Mouse (Mus musculus): Measurements from ENCODE around the gene Fam98a. TPM values are rescaled to one million over a fixed set of nuclear protein-coding genes. Genes with fewer than 3 reads are reported as not detected.

Gene Fam98a
- total RNA-seq, 1 experiment = 29.1 TPM

DNA sequence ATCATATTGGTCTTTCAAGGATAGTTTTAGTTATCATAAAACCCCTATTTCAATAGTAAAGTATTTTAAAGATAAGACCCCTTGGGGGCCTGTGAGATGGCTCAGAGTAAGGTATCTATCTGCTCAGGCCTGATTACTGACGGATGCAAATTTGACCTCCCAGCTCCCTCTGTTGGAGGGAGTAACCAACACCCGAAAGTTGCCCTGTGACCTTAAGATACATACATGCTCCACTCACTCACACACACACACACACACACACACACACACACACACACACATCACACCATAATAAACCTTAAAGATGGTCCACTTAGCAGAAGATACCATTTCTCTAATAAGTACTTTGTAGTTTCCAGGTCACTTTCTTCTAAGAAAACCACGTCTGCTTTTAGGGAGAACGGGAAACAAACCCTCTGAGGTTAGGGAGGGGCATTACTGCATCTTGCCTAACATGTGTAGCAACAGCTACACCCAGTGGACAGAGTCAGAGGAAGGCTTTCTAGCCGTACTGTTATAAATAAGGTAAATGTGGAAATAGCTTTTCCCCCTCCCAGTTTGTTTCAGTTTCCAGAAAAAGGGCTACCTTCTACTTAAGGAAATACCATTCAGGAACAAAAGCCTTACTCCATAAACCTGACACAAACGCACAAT is 15.2 kb downstream of the Fam98a start:
- H3K9me3 ChIP-seq (ENCODE audit: control insufficient read depth, insufficient read depth, low read depth, low read length) = no peaks in the 10 kb centered on the region
- TF ChIP-seq HCFC1 (IDR thresholded peaks at IDR 0.05; ENCODE audit: borderline replicate concordance, insufficient read depth, low read length) (no peak), ZC3H11A (IDR thresholded peaks at IDR 0.05; ENCODE audit: borderline replicate concordance, low read depth, low read length) (peak; percentile 7; the same call in 1 of the 2 replicates), ZNF384 (IDR thresholded peaks at IDR 0.05; ENCODE audit: low read depth, low read length) (no peak), CHD2 (IDR thresholded peaks at IDR 0.05; ENCODE audit: low read depth, low read length) (no peak)
- no peak overlapping the region for H3K4me3 ChIP-seq (ENCODE audit: insufficient read depth in 1 of 2, low read depth in 1 of 2, low read length in 2 of 2, poor library complexity in 1 of 2, severe bottlenecking in 1 of 2)
- H3K36me3 ChIP-seq (ENCODE audit: control insufficient read depth, insufficient read depth, low read length, poor library complexity, severe bottlenecking) = peaks cover 11% of the 10 kb centered on the region
- DNase-seq (ENCODE audit: low read depth, low spot score) = no peak
- in situ Hi-C loops (cut with MboI; ENCODE audit: low sequenced_read_pairs in 2 of 2, unreplicated experiment in 2 of 2) = no loop called here
- H3K4me1 ChIP-seq (ENCODE audit: control insufficient read depth in 2 of 2, insufficient read depth in 2 of 2, low read length in 2 of 2, poor library complexity in 1 of 2) = peaks cover 0 to 2% of the 10 kb centered on the region in 2 experiments; a peak in 3 of 4 replicates
- H3K27ac ChIP-seq (ENCODE audit: insufficient read depth, low read depth, low read length, poor library complexity, severe bottlenecking) = no peak overlapping the region
- no peak overlapping the region for H3K9ac ChIP-seq (ENCODE audit: insufficient read depth, low read depth, low read length, poor library complexity, severe bottlenecking)

DNA sequence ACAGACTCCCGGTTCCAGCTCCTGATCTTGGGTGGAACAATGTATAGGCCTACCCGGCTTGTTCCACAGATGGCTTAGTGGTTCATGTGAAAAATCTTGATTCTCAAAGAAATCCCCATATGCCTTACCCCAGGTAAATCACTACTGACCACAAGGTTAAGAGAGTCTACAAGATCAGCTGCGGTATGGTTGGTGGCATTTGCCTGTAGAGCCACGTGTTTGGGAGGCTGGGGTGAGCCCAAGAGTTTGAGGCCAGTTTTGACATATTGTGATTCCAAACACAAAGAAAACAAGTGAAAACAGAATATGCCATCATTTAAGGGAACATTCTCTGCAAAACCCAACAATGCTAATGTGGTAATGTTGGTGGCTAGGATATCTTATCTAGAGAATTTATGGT is 16.1 kb downstream of the Fam98a start:
- Histone ChIP-seq H3K4me1 (ENCODE audit: control insufficient read depth in 2 of 2, insufficient read depth in 2 of 2, low read length in 2 of 2, poor library complexity in 1 of 2) (peaks cover 0 to 2% of the 10 kb centered on the region in 2 experiments; a peak in 3 of 4 replicates), H3K27ac (ENCODE audit: insufficient read depth, low read depth, low read length, poor library complexity, severe bottlenecking) (no peak overlapping the region), H3K9ac (ENCODE audit: insufficient read depth, low read depth, low read length, poor library complexity, severe bottlenecking) (no peak overlapping the region), H3K4me3 (ENCODE audit: insufficient read depth in 1 of 2, low read depth in 1 of 2, low read length in 2 of 2, poor library complexity in 1 of 2, severe bottlenecking in 1 of 2) (no peak overlapping the region), H3K36me3 (ENCODE audit: control insufficient read depth, insufficient read depth, low read length, poor library complexity, severe bottlenecking) (peaks cover 11% of the 10 kb centered on the region), H3K9me3 (ENCODE audit: control insufficient read depth, insufficient read depth, low read depth, low read length) (no peaks in the 10 kb centered on the region)
- no peak for TF ChIP-seq ZNF384 (IDR thresholded peaks at IDR 0.05; ENCODE audit: low read depth, low read length)
- TF ChIP-seq ZC3H11A (IDR thresholded peaks at IDR 0.05; ENCODE audit: borderline replicate concordance, low read depth, low read length) = no peak
- TF ChIP-seq MAFK (IDR thresholded peaks at IDR 0.05; ENCODE audit: insufficient read depth, low read depth, low read length) = no peak
- TF ChIP-seq HCFC1 (IDR thresholded peaks at IDR 0.05; ENCODE audit: borderline replicate concordance, insufficient read depth, low read length) = no peak
- no peak for TF ChIP-seq CHD2 (IDR thresholded peaks at IDR 0.05; ENCODE audit: low read depth, low read length)
- DNase-seq (ENCODE audit: low read depth, low spot score) = no peak
- in situ Hi-C loops (cut with MboI; ENCODE audit: low sequenced_read_pairs in 2 of 2, unreplicated experiment in 2 of 2) = no loop called here

DNA sequence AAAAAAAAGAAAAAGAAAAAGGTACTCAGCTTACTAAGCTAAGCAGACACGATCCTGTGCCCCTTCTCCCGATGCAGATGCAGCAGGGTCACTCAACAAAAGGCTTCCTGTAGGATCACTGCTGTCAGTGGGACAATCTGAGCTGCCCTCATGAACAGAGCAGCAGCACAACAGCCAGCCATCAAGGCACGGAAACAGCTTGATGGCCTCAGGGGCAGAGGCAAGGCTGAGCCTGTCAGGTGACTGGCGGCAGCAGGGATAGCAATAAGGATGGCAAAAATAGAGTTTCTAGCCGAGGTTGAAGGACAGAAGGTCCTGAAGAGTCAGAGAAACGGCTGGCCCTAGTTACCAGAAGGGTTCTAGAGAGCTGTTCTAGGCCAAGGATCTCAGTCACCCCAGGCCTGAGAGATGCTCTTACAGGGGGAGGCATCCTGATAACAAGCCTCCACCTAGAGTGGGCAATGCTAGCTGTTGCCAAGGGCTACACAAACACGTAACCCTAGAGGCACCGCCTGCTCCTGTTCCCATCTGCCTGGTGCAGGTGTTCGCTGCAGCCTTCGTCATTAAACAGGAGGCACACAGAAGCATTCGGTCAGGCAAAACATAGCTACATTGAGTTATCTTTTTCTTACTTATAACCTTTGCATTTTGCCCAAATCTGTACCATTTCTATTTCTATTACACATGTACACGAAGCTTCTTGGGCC is 17.3 kb downstream of the Fam98a start:
- DNase-seq (ENCODE audit: low read depth, low spot score) = no peak
- H3K27ac ChIP-seq (ENCODE audit: insufficient read depth, low read depth, low read length, poor library complexity, severe bottlenecking) = no peak overlapping the region
- in situ Hi-C loops (cut with MboI; ENCODE audit: low sequenced_read_pairs in 2 of 2, unreplicated experiment in 2 of 2) = no loop called here
- H3K4me3 ChIP-seq (ENCODE audit: insufficient read depth in 1 of 2, low read depth in 1 of 2, low read length in 2 of 2, poor library complexity in 1 of 2, severe bottlenecking in 1 of 2) = no peak overlapping the region
- H3K36me3 ChIP-seq (ENCODE audit: control insufficient read depth, insufficient read depth, low read length, poor library complexity, severe bottlenecking) = peaks cover 11% of the 10 kb centered on the region
- peaks cover 0 to 2% of the 10 kb centered on the region in 2 experiments; a peak in 3 of 4 replicates for H3K4me1 ChIP-seq (ENCODE audit: control insufficient read depth in 2 of 2, insufficient read depth in 2 of 2, low read length in 2 of 2, poor library complexity in 1 of 2)
- no peaks in the 10 kb centered on the region for H3K9me3 ChIP-seq (ENCODE audit: control insufficient read depth, insufficient read depth, low read depth, low read length)
- TF ChIP-seq HCFC1 (IDR thresholded peaks at IDR 0.05; ENCODE audit: borderline replicate concordance, insufficient read depth, low read length) (no peak), CHD2 (IDR thresholded peaks at IDR 0.05; ENCODE audit: low read depth, low read length) (no peak), ZC3H11A (IDR thresholded peaks at IDR 0.05; ENCODE audit: borderline replicate concordance, low read depth, low read length) (no peak), ZNF384 (IDR thresholded peaks at IDR 0.05; ENCODE audit: low read depth, low read length) (no peak), MAFK (IDR thresholded peaks at IDR 0.05; ENCODE audit: insufficient read depth, low read depth, low read length) (no peak)
- H3K9ac ChIP-seq (ENCODE audit: insufficient read depth, low read depth, low read length, poor library complexity, severe bottlenecking) = no peak overlapping the region

- in situ Hi-C loops (cut with MboI; ENCODE audit: low sequenced_read_pairs in 2 of 2, unreplicated experiment in 2 of 2) = no loop called here
These were observed 19.2 kb downstream of the Fam98a start for GRCm38 (mm10) chr17:75532469-75532986.

More at GRCm38 (mm10) chr17:75532469-75532986, 19.2 kb downstream of the Fam98a start:
- no peak for DNase-seq (ENCODE audit: low read depth, low spot score)
- TF ChIP-seq CHD2 (IDR thresholded peaks at IDR 0.05; ENCODE audit: low read depth, low read length) = no peak
- no peak for TF ChIP-seq MAFK (IDR thresholded peaks at IDR 0.05; ENCODE audit: insufficient read depth, low read depth, low read length)
- TF ChIP-seq HCFC1 (IDR thresholded peaks at IDR 0.05; ENCODE audit: borderline replicate concordance, insufficient read depth, low read length) = no peak
- TF ChIP-seq ZNF384 (IDR thresholded peaks at IDR 0.05; ENCODE audit: low read depth, low read length) = no peak
- TF ChIP-seq ZC3H11A (IDR thresholded peaks at IDR 0.05; ENCODE audit: borderline replicate concordance, low read depth, low read length) = no peak
- no peak overlapping the region for H3K9ac ChIP-seq (ENCODE audit: insufficient read depth, low read depth, low read length, poor library complexity, severe bottlenecking)
- H3K4me1 ChIP-seq (ENCODE audit: control insufficient read depth in 2 of 2, insufficient read depth in 2 of 2, low read length in 2 of 2, poor library complexity in 1 of 2) = peaks cover 0 to 2% of the 10 kb centered on the region in 2 experiments; a peak in 3 of 4 replicates
- H3K9me3 ChIP-seq (ENCODE audit: control insufficient read depth, insufficient read depth, low read depth, low read length) = no peaks in the 10 kb centered on the region
- no peak overlapping the region for H3K4me3 ChIP-seq (ENCODE audit: insufficient read depth in 1 of 2, low read depth in 1 of 2, low read length in 2 of 2, poor library complexity in 1 of 2, severe bottlenecking in 1 of 2)
- no peaks in the 10 kb centered on the region; the same call in 1 of the 2 replicates for H3K36me3 ChIP-seq (ENCODE audit: control insufficient read depth, insufficient read depth, low read length, poor library complexity, severe bottlenecking)
- H3K27ac ChIP-seq (ENCODE audit: insufficient read depth, low read depth, low read length, poor library complexity, severe bottlenecking) = no peak overlapping the region

All from ES-E14 (cell line).